Mouse (Mus musculus) embryonic fibroblast, embryonic 13.5 days (primary cell): ENCODE results near the gene E130114P18Rik.

Source experiments
- CTCF ChIP-seq: IDR thresholded peaks from 2 replicates; pipeline ENCODE4 v1.5.1; 2011; ENCODE audit warnings: mild to moderate bottlenecking, control low read depth, low read length, moderate library complexity, borderline replicate concordance; ENCODE audit not compliant: insufficient read depth
- POLR2A ChIP-seq: IDR thresholded peaks from 2 replicates; pipeline ENCODE4 v1.6.1; 2011; ENCODE audit warnings: low read depth, mild to moderate bottlenecking, control low read depth, low read length, moderate library complexity

- TF ChIP-seq CTCF: no peak
- TF ChIP-seq POLR2A: no peak
Measured at GRCm38 (mm10) chr4:97793931-97794330, 16.1 kb upstream of the E130114P18Rik start.
